Mouse (Mus musculus): ENCODE measurements around the gene Med9.

DNA sequence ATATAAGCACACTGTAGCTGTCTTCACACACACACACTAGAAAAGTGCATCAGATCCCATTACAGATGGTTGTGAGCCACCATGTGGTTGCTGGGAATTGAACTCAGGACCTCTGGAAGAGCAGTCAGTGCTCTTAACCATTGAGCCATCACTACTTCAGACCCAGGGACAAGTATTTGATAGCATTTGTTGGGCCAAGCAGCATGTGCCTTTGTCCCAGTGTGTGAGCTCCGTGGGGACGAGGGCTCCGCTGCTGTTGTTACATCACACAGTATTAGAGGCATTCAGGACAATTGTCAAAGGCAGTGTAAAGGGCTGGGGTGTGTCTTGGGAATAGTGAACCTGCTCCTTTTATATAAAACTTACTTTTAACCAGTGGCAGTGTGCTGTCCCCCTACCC, 11.0 kb upstream of the Med9 start:
- TF ChIP-seq CTCF (IDR thresholded peaks at IDR 0.05; ENCODE audit: low read depth) (no peak), EP300 (optimal IDR thresholded peaks at IDR 0.05) (no peak)
